Mouse (Mus musculus): Measurements from ENCODE around the gene Socs7. TPM values are rescaled to one million over a fixed set of nuclear protein-coding genes. Genes with fewer than 3 reads are reported as not detected.

Gene Socs7
- total RNA-seq, 4 experiments from 2014 or later, result 19.2 to 23.4 (median 20.0) TPM

DNA sequence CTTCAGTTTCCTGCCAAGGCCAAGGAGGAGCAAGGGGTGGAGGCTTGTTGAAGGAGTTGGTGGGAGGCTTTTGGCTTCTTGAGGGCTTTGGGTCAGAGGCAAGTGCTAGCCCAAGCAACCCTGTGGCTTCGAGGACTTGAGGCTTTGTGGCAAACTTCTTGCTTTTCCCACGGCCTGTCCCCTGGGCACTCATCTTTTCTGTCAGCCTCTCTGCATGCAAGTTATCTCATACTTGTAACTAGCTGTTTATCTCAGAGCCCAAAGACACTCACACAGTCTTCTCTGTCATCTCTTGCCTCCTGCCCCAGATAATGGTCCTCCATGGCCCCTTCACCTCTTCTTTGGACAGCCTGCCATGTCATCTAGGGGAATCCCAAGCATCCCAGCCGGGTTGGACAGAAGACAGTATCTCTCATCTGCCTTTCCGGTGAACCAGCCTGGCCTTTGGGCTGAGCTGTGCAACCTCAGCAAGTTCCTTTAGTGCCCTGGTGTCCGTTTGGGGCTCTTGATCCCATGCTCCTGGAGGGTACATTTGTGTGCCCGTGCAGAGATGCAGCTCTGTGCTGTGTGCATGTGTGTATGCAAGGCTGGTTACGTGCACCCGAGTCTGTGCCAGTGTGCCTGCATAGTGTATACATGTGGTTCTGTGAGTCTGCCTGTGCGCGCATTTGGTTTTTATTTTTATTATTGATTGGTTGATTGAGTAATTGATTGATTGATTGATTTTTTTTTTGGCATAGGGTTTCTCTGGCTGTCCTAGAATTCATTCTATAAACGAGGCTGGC is 80.7 kb downstream of the Socs7 start:
- no peak for DNase-seq (ENCODE audit: low spot score)

DNA sequence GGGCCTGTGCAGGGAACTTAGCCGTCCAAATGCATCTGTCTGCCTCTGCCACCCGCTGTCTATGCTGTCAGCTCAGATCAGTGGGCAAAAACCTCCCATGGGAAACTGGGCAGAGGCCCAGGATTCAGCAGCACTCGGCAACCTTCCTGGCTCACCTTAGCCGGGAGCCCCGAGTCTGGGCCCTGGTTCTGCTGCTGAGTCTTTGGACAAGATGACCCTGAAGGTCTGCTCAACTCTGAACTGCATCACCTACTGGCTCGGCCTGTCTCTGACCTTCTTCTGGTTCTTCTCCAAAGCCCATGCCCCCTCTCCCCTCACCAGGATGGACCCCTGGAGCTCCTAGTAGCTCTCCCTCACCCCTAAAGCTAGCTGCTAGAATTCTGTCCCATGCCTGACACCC is 83.2 kb downstream of the Socs7 start:
- no peak for DNase-seq (ENCODE audit: low spot score)

DNA sequence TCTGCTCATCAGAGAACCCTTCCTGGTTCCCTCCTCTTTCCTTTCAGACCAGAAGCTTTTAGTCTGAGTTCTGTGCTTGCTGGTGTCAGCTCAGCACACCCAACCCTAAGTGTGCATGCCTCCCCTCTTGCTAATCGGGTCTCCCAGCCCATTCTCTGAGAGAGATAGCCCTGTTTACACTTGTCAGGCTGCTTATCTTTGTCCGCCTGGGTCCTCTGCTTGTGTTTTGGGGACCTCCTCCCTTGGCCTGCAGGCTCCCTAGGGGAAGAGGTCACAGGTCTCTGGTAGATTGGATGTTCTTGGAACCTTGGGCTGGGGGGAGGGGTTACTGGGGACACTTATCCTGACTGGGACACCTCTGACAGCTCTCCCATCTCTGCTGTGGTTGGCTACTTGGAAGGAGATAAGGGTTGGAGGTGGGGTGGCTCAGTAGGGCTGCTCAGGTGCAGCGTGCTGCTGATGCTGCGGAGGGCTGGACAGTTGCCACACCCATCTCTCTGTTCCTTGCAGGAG is 83.7 kb downstream of the Socs7 start:
- DNase-seq (ENCODE audit: low spot score), result no peak

DNA sequence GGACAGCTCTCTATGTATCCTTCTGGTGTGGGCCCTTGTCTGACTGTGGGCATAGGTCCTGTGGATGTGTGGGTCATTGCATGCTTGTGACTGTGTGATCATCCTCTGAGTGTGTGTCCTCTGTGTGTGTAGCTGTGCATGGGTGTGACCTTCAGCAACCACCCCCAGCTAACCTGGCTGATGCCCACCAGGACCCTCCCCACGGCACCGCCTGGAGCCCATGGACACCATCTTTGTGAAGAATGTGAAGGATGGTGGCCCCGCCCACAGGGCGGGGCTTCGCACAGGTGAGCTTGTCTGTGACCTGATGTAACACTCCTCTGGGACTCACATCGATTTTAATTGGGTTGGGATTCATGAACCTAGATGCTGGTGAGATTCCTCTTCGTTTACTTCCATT is 85.6 kb downstream of the Socs7 start:
- no peak for DNase-seq (ENCODE audit: low spot score)

Other genes with a start within 250 kb of the Socs7 start
- gene Tbx21, start 247.2 kb upstream of the Socs7 start, total RNA-seq (2022), result under 1 TPM in 1 of 4 experiments, not detected in 3; 0.16 TPM
- 10 to 100 TPM; 12.2 to 14.9 (median 13.9) TPM for gene Tbkbp1, start 211.1 kb upstream of the Socs7 start, total RNA-seq (2022)
- 10 to 100 TPM; 78.7 to 80.0 (median 79.7) TPM for gene Kpnb1, start 174.7 kb upstream of the Socs7 start, total RNA-seq (2022)
- gene Npepps, start 81.9 kb upstream of the Socs7 start, total RNA-seq (2022), result 10 to 100 TPM; 78.1 to 82.3 (median 79.1) TPM
- gene Mrpl45, start 46.8 kb upstream of the Socs7 start, total RNA-seq (2022), result 10 to 100 TPM; 49.9 to 64.7 (median 56.9) TPM
- gene Gpr179, start 10.5 kb upstream of the Socs7 start, total RNA-seq (2022), result under 1 TPM in 3 of 4 experiments, not detected in 1; 0.06 to 0.12 (median 0.06) TPM
- gene Arhgap23, start 53.0 kb downstream of the Socs7 start, total RNA-seq (2022), result 10 to 100 TPM; 13.3 to 14.9 (median 14.0) TPM
- gene 4933428G20Rik, start 137.8 kb downstream of the Socs7 start, total RNA-seq (2022), result not detected
- gene Srcin1, start 213.6 kb downstream of the Socs7 start, total RNA-seq (2022), result under 1 TPM; 0.06 to 0.75 (median 0.18) TPM